Mouse (Mus musculus) embryo, embryonic 11.5 days (tissue): ENCODE measurements around the gene Soga1.
A peak's percentile ranks its signal among the peaks of the same experiment; 100 is the strongest.

Source experiments
- DNase-seq: peaks from one replicate; pipeline ENCODE4 v3.0.0-alpha.2; 2012; ENCODE audit warnings: low read depth, low spot score

The Soga1 gene

DNA sequence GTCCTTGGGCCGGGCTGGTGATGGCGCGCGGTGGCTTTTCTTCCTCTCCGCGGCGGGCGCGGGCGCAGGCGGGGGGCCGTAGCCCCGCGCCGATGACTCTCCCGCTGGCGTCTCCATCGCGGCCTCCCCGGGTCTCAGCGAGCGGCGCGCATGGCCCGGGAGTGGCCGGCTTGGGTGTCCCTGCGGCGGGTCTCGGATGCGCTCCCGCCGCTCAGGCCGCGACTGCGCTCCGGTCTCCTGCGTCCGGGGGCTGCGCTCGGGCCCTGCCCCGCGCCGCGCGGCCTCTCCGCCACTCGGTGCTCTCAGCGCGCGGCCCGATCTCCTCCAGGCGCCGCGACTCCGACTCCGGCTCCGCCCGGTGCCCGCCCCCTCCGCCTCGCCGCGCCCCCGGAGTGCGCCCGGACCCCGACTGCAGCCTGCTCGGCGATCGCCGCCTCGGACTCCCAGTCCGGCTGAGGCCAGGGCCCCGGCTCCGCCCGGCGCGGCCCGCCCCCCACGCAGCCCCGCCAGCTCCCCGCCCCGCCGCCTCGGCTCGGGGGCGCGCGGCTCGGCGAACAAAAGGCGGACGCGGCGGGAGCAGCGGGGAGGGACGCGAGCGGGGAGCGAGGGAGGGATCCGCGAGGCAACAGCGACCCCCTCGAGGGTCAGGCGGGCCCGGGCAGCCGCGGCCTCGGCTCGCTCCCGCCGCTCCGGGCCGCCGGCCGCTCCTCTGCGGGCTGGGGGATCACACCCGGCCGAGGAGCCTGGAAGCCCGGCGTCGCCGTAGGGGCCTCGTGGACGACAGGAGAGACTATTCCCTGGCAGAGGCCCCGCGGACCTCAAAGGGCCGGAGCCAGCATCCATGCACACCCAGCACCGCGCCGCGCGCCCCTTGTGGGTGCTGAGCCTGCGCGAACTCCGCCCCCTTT lies at the start of gene Soga1:
Gene Soga1, minus strand, starts transcription at position 462 of the 908 bp plus-strand sequence.
- DNase-seq = peak; percentile 79

GRCm38 (mm10) chr2:157128072-157128471 lies 49.0 kb upstream of the Soga1 start:
- DNase-seq = no peak

DNA sequence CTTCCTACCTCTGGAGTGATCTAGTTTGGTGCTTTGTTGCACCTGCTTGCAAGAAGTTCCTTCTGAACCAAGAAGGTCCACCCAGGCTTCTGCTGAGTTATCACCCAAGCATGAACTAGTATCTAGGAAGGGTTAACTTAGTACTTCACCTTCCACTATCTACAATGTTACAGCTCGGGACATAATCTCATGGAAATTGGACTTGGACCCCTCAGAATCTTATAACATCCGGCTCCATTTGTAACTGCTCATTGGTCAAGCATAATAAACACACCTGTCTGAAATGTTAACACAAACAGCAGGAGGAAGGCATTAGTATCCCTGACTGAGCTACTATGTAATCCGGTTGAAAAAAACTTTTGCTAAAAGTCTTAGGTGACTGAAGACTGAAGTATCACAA lies 48.3 kb upstream of the Soga1 start:
- DNase-seq = no peak

DNA sequence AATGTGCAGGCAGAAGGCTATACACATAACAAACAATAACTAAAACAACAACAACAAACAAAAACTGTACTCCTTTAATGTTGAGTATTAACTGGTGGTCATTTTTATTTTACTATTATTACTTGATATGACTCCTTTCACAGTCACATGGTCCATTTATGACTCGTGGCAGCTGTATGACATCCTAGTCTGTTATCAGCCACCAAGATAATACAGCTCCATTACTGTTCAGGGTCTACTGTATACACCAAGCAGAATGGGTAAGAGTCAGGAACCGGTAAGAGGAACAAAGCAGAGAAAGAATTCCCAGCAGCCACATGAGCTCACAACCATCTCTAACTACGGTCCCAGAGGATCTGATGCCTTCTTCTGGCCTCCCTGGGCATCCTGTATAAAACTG lies 46.2 kb upstream of the Soga1 start:
- no peak for DNase-seq

- no peak for DNase-seq
Observed at GRCm38 (mm10) chr2:157121766-157122165, 42.7 kb upstream of the Soga1 start.

GRCm38 (mm10) chr2:157119075-157119474 lies 40.0 kb upstream of the Soga1 start:
- no peak for DNase-seq

GRCm38 (mm10) chr2:157118556-157118955 lies 39.5 kb upstream of the Soga1 start:
- no peak for DNase-seq

DNA sequence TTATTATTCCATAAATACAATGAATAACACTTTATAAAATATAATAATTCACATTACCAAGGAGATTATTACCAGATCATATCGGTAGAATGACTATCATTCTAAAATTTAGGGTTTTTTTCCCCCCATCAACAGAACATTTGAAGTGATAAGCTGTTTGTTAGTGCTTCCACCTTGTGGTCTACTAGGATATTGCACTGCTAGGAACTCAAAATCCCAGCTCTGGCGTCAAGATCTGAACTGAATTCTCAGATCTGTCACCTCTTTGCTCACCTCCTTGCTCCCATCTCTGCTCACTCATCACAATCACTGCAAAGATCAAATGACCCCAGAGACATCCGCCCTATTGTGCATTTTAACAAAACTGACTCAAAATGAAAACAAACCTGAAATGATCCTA lies 37.9 kb upstream of the Soga1 start:
- peak; percentile 16 for DNase-seq

- no peak for DNase-seq
Observed at GRCm38 (mm10) chr2:157108236-157108635, 29.2 kb upstream of the Soga1 start.

DNA sequence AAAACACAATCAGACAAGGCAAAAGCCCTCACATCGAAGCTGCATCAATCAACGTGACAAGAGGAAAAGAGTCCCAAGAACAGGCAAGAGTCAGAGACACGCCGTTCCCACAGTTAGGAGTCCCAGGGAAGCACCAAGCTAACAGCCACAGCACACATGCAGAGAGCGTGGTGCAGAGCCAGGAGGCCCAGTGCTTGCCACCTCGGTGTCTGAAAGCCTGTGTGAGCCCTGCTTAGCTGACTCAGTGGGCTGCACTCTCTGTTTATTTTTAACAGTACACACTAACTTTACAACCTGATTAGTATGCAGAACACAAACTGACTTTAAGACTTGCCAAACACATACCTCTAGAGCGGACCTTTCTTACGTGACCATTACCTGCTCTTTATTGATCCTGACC lies 25.4 kb upstream of the Soga1 start:
- no peak for DNase-seq

DNA sequence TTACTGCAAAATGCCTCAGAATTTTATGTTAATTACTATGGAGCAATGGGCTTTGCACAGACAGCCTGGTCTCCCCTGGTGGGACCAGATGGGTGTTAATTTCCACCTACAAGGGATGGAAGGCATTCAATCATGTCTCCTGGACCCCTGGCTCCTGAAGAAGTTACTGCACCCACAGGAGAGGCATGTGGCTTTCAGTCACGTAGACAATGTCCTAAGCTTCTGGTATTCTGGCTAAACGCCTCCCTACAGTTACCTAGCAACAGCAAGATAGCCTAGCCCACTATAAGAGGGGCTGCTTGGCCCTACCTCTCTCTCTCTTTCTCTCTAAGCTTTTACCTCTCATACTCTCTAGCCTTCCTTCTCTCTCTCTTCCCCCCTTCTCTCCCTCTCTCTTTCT lies 23.2 kb upstream of the Soga1 start:
- DNase-seq = no peak

DNA sequence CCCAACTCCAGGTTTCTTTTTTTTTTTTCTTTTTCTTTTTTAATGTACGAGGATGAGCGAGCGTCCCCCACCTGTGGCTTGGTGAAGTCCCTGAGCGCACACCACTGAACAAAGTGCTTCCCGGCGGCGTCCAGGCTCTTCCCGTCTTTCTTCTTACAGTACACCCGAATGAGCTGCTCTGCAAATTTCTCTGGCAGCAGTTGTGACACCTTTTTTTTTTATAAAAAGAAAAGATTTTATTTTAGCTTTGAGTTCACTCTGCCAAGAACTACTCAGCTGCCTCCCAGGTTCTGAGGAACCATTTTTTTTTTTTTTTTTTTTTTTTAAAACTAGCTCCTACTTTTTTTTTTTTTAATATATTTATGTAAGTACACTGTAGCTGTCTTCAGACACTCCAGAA lies 22.6 kb upstream of the Soga1 start:
- no peak for DNase-seq

GRCm38 (mm10) chr2:157100319-157100605 lies 21.2 kb upstream of the Soga1 start:
- DNase-seq = no peak

DNA sequence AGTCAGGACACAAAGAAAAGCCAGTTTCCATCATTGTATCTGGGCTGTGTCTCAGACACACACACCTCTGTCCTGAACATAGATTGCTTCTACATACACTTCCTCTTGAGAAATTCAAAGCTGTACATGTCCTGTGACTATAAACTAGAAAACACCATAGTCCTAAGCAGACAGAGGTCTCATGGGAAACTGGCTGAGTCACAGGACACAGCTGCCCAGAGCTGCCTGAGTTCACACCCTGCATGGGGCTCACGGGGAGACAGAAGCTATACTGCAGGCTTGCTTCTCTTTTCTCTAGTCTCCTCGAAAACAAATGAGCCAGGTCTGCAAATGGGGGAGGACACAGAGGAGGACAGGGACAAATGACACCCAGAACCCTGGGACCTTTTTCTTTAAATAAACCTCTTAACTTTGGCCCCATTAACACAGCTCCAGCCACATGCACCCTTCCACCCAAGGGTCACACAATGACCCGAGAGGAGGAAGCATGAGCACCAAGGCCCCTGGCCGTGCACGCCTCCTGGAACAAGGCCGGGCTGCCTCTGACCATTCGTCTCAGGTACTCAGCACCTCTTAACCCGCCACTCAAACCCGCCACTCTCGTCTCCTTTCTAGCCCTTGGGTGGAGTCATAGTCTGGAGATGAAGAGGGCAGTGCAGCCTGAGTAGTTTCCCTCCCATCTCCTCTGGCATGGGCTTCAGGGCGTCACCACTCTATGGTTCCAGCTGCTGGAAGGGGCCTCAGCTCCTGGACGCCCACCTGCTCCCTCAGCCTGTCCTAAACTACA lies 20.7 kb upstream of the Soga1 start:
- DNase-seq = no peak

- peak; percentile 56 for DNase-seq
Observed at GRCm38 (mm10) chr2:157095005-157095755, 16.1 kb upstream of the Soga1 start.

GRCm38 (mm10) chr2:157092024-157092423 lies 13.0 kb upstream of the Soga1 start:
- DNase-seq = no peak

DNA sequence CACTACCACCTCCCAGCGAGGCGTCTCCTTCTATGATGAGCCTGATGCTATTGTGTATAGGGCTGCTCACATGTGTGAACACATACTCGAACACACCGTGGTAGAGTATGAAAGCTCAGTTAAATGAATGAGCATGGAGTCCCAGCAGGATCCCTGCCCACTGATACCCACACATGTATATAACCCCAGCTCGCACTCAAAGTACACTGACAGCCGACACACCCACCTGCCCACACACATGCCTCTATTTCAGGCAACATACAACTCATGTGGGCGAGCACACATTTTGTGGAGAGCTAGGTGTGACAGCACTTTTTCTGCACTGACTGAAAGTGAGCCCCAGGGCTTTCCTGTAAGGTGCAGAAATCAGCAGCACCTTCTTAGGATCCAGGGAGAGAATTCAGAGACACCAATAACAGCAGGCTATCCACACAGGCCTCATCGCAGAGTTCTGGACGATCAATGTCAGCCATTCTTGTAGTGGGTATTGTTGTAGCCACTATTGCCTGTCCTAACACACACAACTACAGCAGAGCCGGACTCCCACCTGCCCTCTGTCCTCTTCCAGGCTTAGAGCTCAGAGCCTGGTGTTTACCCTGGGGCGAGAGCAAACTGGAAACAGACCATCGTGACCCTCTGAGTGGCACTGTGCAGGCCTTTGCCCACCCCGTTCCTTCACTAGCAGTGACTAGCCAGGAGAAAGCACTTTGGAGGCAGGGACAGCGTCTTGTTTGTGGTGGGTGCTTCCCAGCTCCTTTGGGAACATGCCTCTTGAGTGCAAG lies 8.7 kb upstream of the Soga1 start:
- no peak for DNase-seq

DNA sequence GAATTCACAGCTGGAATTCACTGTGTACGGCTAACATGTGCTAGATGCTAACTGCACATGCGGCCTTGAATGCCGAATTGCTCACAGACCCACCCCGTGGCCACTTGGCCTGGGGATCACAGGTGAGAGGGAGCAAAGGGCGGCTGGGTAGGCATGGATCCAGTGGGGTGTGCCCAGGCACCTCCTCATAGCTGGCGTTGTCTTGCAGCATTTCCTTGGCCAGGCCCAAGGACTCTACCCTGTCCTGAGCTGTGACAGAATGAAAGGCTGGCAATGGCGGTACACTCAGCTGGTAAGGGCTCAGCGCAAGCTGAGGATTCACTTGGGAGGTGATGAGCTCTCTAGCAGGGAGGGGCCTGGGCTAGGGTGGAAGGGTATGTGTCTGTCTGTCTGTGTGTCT lies 7.7 kb upstream of the Soga1 start, which contains the start of gene Tldc2:
Gene Tldc2, plus strand, starts transcription at position 260 of the 400 bp plus-strand sequence.
- DNase-seq = no peak

DNA sequence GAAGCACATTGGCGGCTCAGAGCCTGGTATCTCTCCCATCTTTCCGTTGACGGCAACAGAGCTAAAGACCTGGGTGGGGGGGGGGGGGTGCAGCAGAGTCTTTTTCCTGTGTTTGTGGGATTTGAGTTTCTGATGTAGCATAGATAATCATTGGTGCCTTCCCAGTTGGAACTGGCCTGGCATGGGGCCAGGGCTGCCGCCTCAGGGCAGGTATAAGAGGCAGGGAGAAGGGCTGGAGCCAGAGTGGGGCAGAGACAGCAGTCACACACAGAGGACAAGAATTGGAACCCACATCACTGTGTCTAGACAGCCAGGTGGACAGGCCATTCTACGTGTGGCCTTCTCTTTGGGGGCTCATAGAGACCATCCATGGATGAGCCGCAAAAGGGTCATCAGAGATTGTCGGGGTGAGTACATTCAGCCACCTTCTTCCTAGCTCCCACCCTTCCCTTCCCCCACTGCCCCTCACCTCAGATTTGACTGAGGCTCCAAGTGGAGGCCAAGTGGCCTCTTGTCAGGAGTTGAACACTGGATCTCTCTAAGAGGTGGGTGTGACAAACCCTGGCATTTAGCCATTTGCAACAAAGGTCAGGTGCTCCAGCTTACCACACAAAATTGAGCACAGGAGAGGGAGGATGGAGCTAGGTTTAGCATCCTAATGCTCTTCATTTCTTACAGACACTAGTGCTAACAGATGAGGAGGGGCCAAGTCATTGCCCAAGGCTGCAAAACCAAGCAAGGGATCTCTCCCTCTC lies 6.0 kb upstream of the Soga1 start:
- no peak for DNase-seq

DNA sequence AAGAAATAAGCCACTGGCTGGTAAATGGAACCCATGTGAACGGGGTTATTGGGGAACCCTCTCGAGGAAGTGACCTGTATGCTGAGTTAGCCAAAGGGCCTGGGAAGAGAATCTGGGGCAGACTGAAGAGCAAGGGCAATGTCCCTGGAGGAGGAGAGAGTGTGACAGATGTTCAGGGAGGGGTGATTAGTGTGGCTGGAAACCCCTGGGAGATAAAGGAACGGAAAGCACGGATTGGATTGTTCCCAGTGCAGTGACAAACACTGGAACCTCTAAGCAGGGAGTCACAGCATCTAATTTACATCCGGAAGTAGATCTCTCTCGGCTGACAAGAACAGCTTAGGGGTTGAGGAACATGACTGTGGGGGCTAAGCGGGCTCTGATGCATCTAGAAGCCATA lies 2.9 kb upstream of the Soga1 start:
- DNase-seq = no peak

DNA sequence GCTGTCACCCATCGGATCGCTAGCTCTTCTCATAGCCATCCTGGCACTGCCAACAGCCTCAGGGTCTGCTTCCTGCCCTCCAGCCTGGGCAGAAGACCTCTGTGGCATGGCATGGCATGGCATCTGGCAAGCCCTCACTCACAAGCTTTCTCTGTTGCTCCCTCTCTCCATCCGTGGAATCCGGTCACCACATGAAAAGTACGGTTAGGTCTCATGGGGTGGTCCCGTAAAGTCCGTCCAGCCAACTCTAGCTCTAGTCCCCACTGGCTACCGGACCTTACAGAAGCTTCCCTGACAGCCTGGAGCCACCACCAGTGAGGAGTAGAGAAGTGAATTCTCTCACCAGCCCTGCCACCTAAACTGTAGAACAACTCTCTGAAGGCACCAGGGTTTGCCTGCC lies 2.3 kb upstream of the Soga1 start:
- DNase-seq = no peak
